Mouse (Mus musculus) left cerebral cortex, postnatal 14 days (tissue): ENCODE data around the gene Pde2a. TPM values are rescaled to one million over a fixed set of nuclear protein-coding genes. Genes with fewer than 3 reads are reported as not detected.

Experiments
- DNase-seq, 2 experiments: peaks; one replicate each; pipeline ENCODE4 v3.0.0; 2021 to 2022; ENCODE audit warnings: low spot score in 2 of 2, mixed read lengths in 1 of 2
- intact Hi-C: fragments of 180-260 bp; cut with DNase I; formaldehyde crosslinking; loops from one replicate; pipeline ENCODE4 v1.15.1; 2025
- total RNA-seq, 2 experiments: library from RNA; stranded (reverse); gene quantifications; 2 replicates each; pipeline ENCODE4 v1.2.3; 2021

Gene Pde2a
- total RNA-seq, 2 experiments from 2014 or later: 349 to 363 TPM

DNA sequence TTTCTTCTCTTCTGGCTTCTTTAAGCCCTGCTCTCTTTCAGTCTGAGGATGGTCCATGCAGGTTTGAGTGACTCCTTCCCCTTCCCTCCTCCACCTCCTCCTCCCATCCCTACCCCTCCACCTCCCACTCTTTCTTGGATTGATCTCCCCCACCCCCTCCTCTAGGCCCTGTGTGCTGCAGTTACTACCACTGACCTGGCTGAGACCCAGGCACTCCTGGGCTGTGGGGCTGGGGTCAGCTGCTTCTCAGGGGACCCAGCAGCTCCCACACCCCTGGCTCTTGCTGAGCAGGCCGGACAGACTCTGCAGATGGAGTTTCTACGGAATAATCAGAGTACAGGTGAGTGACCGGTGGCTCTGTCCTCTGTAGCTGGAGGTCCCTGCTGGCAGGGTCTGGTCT, 26.9 kb upstream of the Pde2a start:
- intact Hi-C loops: no loop called here
- DNase-seq: no peak

DNA sequence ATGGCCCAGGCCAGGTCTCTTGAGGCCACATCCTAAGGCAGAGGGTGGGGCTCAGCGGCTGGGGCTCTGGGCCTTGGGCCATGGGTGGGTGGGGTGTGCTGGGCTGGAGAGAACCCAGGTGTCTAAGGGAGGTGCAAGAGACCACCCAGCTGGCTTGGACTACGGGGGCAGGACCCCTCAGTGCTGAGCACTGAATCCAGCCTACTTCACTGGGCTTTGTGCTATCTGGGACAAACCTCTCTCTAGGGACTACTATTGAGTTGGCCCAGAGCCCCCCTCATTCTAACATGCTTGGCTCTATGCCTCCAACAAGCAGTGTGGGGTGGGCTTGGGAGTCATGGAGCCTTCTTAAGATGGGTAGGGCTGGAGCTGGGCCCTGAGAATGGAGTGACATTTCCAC, 26.0 kb upstream of the Pde2a start:
- no peak for DNase-seq
- intact Hi-C loops: no loop called here

DNA sequence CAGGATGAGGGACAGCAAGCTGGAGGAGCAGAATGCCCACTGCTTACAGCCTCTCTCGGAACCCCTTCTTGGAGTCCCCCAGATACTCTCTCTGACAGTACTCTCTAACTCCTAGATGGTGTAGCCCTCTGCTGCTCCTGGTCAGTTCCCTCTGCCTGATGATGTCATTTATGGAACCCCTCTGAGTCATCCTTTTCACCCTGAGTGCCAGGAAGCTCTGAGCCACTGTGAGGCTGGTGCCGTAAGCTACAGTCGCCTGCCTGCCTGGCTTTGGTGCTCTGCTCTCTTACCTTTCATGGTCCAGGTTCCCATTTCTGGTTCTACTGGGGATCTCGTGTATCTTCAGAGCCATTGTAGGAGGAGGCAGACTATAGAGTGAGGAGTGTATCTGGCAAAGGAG, 24.3 kb upstream of the Pde2a start:
- intact Hi-C loops: no loop called here
- DNase-seq: no peak

DNA sequence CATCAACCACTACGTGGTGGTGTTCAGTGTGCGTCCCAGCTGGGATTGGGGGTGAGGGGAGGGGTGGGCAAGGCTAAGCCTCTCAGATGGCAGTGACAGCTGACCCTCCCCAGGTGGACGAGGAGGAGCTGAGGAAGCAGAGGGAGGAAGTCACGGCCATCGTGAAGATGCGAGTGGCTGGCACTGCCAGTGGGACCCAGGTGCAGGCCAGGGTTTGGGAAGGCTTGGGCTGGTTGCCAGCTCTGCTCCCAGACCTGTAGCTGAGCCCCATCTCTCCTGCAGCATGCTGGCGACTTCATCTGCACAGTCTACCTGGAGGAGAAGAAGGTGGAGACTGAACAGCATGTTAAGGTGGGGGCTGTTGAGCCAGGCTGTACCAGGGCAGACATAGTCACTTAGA, 20.0 kb upstream of the Pde2a start:
- no peak for DNase-seq
- intact Hi-C loops: no loop called here

DNA sequence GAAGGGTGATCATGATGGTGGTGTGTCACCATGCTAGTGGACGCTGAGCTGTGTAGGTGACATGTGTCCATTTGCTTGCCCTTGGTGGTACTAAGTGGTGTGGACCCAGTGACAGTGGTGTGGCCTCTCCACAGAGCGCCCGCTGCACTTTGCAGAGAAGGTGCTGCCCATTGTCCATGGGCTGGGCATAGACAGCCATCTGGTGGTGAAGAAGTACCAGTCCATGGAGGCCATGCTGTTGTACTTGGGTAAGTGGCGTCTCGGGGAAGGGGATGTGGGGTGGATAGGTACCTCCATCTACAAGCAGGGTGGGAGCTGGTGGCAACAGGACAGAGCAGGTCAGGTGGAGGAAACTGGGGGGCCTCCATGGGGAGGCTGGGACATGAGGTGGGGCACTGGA, 17.7 kb upstream of the Pde2a start:
- no peak for DNase-seq
- intact Hi-C loops: no loop called here

DNA sequence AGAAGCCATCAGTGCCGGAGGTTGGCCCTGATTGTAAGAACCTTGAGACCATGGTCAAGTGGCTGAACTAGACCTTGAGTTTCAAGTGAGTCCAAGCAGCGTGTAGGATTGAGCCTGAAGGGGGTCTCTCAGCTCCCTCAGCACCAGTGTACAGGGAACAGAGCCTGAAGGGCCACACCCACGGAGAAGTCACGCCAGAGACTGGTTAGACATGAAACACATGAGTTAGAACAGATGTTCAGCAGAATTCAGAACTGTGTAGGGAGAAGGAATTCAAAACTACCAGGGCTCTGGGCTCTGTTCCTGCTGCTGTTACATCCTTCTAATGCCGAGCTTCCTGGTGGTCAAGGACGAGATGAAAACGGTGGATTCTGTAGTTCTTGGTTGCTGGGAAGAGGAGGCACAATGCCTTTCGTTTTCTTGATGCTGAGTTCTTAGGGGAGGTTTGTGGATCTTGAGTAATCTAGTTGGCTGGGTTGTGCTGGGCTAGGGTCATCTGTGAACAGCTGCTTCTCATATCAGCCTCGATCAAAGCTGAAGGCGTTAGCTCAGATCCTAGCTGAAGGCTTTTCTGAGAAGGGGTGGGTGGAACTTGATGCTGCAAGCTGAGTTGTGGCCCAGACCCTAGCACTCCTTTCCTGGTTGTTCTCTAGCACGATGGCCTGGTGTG, 11.1 kb upstream of the Pde2a start, which contains the start of gene Gm45837:
Gene Gm45837 (plus strand): TSS at position 620 of the 670 bp plus-strand sequence.
- intact Hi-C loops: no loop called here
- no peak for DNase-seq

DNA sequence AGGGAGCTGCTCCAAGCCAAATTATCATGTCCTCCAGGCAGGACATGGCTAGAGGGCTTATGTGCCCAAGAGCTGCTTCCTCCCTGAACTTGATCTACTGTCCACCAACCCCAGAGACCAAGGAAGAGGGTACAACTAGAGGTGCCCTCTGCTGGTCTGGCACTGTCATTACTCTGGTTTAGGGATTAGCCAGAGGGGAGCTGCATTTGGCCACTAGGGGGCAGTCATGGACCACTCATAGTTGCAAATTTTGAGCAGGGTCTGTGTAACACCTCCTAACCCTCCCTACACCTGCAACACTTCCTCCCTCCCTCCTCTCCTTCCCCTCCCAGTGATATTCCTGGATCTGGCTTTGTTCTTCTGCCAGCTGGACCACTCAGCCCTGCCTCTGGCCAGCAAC, 8.7 kb upstream of the Pde2a start:
- DNase-seq: peak; percentile 91 to 93
- intact Hi-C loops: loop anchor here (2.0 kb wide), 2 partner anchors 128 to 208 kb away; no protein-coding TSS in a partner anchor

DNA sequence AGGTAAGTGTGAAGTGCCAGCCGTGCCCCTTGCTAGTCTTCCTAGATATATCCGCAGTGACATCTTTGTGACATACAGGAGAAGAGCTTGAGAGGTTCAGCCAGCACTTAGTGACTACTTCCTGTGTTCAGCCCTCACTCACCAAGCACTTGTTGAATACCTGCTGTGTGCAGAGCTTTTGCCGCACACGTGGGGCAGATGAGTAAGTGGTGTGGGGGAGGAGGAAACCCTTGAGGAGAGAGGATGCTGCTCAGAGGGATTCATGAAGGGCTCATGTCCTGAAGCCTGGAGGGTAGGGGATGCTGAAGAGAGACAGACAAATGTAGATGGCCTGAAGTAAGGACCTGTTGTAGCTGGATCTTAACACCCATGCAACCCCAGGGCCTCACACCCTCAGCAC, 7.3 kb upstream of the Pde2a start:
- intact Hi-C loops: no loop called here
- peak in 1 of 2 experiments; percentile 47 for DNase-seq

DNA sequence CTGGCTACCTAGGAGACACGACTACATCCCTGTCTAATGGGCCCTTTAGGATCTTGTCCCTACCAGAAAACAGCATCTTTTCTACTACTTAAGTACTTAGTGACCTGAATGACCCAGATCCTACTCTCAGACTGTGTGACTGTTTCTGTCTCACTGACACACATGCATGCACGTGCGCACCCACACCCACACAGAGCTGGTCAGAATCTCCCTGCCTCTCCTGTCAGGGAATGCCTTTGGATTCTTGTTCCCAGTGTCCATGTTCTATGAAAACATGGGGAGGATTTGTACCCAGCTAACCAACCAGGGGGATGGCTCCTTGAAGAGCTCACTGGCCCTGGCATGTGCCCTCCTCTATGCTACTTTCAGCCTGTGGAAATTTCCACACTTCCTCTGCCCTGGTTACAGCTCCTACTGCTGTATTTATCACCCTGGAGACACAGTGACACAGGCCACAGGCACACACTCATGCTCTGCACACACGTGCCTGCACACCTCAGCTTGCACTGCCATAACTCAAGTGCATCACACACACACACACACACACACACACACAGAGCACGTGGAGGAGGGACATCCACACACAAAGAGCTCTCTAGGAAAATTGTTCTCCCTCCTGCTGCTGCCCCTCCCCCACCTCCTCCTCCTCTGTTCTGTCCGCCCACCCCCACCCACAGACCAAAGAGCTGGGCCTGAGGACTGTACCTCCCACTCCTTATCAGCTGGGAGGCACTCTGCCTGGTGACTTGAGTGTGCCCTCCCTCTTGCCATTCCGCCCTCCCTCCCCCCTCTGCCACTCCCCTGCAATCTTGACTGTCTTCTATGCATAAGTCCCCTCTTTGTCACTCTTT, 6.6 kb upstream of the Pde2a start:
- intact Hi-C loops: no loop called here
- peak in 1 of 2 experiments; percentile 77 for DNase-seq

DNA sequence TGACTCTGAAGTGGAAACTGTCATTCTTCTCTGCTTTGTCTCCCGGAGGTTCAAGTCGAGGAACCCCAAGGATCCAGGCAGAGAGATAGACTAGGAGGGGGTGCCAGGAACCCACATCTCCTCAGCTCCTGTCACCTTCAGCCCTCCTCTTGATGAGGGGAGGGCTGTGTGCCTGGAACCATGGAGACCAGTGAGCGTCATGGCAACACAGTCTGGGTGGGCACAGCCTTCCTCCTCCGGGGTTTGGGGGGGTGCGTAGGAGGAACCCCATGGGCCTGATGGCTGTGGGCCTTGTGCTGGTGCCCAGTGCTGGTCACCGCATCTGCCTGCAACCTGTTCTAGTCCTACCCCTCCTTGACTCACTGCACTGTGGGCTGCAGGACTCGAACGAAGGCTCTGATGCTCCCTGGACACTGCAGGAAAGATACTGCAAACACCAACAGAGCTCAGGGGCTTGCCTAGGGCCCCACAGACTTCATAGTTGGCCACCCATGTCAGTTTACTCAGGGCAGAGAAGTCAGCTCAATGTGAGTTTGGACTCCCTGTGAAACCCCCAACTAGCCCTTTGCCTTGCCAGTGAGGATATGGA, 5.9 kb upstream of the Pde2a start:
- intact Hi-C loops: no loop called here
- DNase-seq: peak in 1 of 2 experiments; percentile 69

DNA sequence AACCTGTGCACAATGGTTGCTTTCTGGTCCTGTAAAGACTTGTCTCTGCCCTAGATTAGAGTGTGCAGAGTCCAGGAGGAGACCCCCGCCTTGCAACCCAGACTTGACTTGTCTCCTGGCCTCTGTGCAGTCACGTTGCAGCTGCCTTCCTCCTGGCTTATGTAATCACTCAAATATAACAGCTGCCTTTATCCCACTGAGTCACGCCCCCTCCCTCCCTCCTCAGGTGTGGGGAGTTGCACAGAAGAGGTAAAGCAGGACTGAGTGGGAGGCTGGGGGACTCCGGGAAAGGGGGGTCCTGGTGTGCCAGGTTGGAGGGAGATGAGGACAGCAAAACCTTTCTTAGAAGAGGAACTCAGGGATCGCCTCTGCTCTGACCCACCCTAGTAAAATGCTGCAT, 5.1 kb upstream of the Pde2a start:
- DNase-seq: no peak
- intact Hi-C loops: no loop called here

DNA sequence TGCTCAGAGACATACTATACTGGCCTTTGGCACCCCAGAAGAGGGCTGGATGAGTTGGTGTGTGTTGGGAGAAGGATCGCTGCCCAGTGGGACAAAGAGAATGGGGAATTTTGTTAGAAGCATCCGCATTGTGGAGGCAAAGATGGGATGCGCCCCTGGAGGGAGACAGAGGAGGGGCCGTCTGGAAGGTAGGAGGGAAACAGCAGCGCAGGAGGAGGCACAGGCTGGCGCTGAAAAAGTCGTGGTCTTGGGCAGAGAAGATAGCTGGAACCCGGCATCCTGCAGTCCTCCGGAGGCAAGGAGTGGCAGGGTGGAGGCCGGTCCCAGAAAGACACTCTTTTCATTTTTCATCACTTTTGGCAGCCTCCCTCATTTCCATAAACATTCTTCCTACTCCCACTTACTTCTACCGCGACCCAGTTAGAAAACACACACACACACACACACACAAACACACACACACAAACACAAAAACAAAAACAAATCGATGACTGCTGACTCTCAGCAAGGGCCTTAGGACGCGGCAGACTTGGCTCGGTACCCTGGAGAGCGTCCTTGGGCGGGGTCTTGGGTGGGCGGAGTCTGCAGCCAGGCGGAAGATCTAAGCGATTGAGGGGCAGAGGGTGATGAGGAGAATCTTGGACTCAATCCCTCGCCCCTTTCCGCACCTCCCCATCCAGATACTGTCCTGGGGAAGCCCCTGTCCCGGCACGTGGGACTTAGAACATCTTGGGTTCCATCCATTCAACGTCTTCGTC, 2.3 kb upstream of the Pde2a start:
- intact Hi-C loops: no loop called here
- DNase-seq: no peak

DNA sequence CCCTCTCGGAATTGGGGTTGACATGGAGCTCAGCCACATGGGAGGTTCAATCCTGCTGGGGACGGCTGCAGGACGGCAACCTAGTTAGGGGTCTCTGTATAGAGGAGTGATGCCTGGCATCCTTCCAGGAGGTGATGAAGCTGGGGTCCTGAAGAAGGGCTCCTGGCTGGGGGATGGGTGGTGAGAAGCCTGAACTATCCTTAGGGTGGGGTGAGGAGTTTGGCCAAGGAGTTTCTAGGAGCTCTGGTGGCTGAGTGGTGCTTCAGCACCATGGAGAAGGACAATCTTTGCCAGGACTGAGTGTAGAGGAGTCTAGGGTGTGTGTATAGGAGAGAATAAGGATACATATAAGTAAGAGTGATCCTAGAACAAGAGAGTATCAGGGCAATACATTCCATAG, 578 bp downstream of the Pde2a start:
- intact Hi-C loops: no loop called here
- no peak for DNase-seq

DNA sequence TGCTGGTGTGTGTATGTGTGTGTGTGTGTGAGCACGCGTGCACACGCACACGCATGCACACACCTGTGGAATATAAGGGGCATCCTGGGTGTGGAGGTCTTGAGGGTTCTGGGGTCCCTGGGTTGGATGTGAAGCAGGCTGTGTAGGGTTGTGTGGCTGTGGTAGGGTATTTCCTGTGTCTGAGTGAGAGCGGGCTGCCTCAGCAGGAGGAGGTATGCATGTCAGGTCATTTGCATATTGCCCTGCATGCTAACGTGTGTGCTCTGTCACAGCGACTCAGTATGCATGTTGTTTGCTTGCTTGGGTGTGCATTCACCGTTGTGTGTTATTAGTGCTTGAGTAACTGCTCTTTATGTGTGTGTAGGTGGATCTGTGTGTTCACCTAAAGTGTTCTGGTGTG, 1.2 kb downstream of the Pde2a start:
- DNase-seq: no peak
- intact Hi-C loops: no loop called here

DNA sequence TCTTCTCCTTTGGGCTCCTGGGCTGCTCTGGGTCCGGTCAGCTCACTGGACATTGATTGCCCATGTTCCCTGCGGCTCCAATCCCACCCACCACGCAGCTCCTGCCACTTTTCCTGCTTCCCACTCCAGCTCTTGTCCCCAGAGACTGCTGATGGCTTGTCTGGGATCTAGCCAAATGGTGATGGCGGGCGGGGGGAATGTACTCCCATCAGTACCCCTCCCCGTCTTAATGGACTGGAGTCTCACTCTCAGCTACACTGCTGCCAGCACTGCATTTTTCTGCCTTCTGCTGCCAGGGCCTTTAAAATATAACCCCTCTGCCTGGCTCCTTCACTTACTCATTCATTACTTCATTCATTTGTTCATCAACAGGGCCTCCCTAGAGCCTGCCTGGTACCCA, 2.5 kb downstream of the Pde2a start:
- DNase-seq: peak in 1 of 2 experiments; percentile 32
- intact Hi-C loops: no loop called here

DNA sequence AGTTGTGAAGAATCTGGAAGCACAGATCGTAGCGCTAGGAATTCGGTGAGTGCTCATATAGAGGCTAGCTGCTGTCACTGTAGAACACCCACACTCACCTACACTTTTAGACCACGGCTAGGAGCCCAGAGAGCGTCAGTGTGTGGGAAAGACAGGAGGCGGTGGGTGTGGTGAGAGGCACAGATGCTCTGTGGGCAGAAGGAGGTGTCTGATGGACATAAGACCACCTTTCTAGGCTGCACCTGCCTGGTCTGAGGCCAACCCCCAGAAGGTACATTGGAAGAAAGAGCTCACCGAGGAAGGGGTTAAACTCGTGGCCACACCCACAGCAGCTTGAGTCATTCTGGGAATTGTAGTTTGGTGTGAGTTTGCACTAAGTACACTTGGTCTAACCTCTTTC, 5.2 kb downstream of the Pde2a start:
- intact Hi-C loops: no loop called here
- peak; percentile 55 to 76 for DNase-seq

DNA sequence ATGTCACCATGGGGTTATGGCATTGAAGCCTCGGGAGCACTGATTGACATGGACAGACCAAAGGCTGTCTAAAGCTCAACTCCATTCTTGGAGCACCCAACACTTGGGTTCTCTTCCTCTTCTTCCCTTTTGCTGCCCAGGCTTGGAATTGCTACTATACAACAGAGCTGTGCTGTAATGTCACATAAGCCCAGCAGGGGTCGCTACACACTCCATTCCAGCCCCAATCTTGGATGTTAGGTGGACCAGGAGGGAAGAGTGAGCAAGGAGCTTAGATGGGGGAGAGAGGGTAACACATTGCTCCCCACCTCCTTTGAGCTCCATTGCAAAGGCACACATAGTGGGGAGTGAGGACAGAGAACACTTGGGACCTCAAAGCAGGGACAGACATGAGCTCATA, 6.2 kb downstream of the Pde2a start:
- DNase-seq: peak; percentile 70 to 81
- intact Hi-C loops: no loop called here

DNA sequence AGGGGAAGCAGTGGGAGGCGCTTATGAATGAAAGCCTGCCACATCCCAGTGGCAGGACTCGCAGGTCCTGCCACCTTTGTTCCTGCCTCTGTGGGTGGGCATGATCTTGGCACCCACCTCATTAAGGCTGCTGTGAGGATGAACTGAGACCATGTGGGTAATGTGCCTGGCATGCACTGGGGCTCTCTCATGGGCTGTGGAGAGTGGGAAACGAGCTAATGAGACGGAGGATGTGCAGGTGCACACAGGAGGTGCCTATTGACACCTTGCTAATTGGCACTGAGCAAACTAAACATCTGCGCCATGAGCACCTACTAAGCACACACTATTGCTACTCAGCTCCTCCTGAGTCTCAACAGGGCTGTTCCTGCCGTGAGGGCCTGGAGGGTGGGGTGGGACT, 13.5 kb downstream of the Pde2a start:
- intact Hi-C loops: no loop called here
- DNase-seq: no peak

DNA sequence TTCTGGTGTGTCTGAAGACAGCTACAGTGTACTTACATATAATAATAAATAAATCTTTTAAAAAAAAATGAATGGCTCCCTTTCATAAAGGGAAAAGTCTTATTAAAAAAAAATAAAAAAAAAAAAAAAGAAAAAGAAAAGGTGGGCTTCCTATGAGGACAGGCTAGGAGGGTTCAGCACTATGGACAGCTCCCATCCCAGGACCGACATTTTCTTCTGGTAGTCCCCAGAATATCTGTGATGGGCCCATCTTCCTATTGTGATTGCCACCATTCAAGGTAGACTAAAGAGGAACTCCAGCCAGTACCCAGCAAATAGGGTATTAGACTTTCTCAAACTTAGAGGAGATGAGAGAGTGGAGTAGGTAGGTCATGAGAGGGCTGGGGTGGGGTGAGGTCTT, 16.4 kb downstream of the Pde2a start:
- no peak for DNase-seq
- intact Hi-C loops: no loop called here

DNA sequence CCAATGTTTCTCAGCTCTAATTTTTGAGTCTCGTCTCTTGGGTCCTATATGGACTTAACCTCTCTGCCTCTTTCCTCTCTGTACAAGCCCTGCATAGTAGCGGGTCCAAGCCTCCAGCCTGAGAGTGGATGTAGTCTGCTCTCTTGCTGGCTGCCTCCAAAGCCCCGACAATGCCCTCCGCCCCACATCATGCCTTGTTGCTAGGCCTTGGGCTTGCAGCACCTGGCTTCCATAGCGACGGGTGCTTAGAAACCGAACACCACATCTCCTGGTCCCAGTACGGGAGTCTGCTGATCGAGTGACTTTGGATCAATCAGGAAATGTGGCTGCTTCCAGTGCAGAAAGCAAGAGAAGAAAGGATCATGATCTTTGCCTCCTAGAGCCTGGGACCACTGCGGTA, 21.6 kb downstream of the Pde2a start:
- DNase-seq: no peak
- intact Hi-C loops: no loop called here
